Mouse (Mus musculus) testis, adult 2 months (tissue): ENCODE data around the gene Slc5a11.

Experiments
- CTCF ChIP-seq: fragments of 200-500 bp; IDR thresholded peaks from 2 replicates; pipeline ENCODE4 v1.5.1; 2012; ENCODE audit warnings: low read depth, mild to moderate bottlenecking, inconsistent platforms, low read length, moderate library complexity; ENCODE audit not compliant: control insufficient read depth, insufficient read depth, insufficient replicate concordance
- POLR2A ChIP-seq: fragments of 200-500 bp; IDR thresholded peaks from 2 replicates; pipeline ENCODE4 v1.6.1; 2012; ENCODE audit warnings: low read depth, mild to moderate bottlenecking, inconsistent platforms, low read length, moderate library complexity; ENCODE audit not compliant: control insufficient read depth

GRCm38 (mm10) chr7:123312738-123313137, 98.2 kb downstream of the Slc5a11 start:
- TF ChIP-seq CTCF (no peak), POLR2A (no peak)
